Mouse (Mus musculus): ENCODE data around the gene Donson.

- no peak for TF ChIP-seq CTCF (IDR thresholded peaks at IDR 0.05; ENCODE audit: control insufficient read depth, insufficient read depth, insufficient replicate concordance, low read depth, low read length)
- no peak for TF ChIP-seq POLR2A (IDR thresholded peaks at IDR 0.05; ENCODE audit: control insufficient read depth, low read depth, low read length)
Observed at GRCm38 (mm10) chr16:91652191-91652590, 36.4 kb downstream of the Donson start.

Measured in testis, adult 2 months (tissue).